Comparison of ENCODE assay signal across 17 mouse cellular contexts in genomic region chr10:116001838-116002237, GRCm38 (mm10). TPM values are rescaled to one million over a fixed set of nuclear protein-coding genes. Genes with fewer than 3 reads are reported as not detected.
A peak's percentile ranks its signal among the peaks of the same experiment; 100 is the strongest.
DNase-seq lines count a peak whose midpoint lies in the region; ATAC-seq and TF ChIP-seq lines count a peak whose summit lies in the region.
"Had no signal": no experiment of that assay in that cellular context is flagged by ENCODE, and none has a peak within 500 bp of the region (broad histone marks: within the 10 kb centered on the region; RNA-seq: fewer than 3 reads in every experiment).

No protein-coding gene starts in this region.

- H3K27me3 ChIP-seq in hindbrain, postnatal 0 days (ENCODE audit: insufficient read depth, low read length), result no peaks in the 10 kb centered on the region
- H3K27me3 ChIP-seq in hindbrain, embryonic 12.5 days, result no peaks in the 10 kb centered on the region
- H3K27me3 ChIP-seq in limb, embryonic 10.5 days (ENCODE audit: low read depth, poor library complexity, severe bottlenecking), result no peaks in the 10 kb centered on the region
- H3K27me3 ChIP-seq: heart, embryonic 15.5 days; intestine, embryonic 15.5 days; liver, embryonic 13.5 days had no signal

- no peak for TF ChIP-seq POLR2A in brain, embryonic 14.5 days (IDR thresholded peaks at IDR 0.05; ENCODE audit: borderline replicate concordance, extremely low read depth, insufficient read depth, insufficient read length, poor library complexity, severe bottlenecking)

- ATAC-seq in hindbrain, postnatal 0 days, result peak; percentile 70; the same call in 1 of the 2 replicates
- no peak for ATAC-seq in hindbrain, embryonic 12.5 days (ENCODE audit: low FRiP score)
- ATAC-seq: intestine, embryonic 15.5 days; midbrain, embryonic 16.5 days had no signal

- no peak overlapping the region for H3K4me2 ChIP-seq in hindbrain, postnatal 0 days (ENCODE audit: low read depth, low read length)
- no peak overlapping the region for H3K4me2 ChIP-seq in hindbrain, embryonic 12.5 days (replicated peaks)
- H3K4me2 ChIP-seq: heart, embryonic 15.5 days; intestine, embryonic 15.5 days; liver, embryonic 13.5 days had no signal

- no peaks in the 10 kb centered on the region for H3K4me1 ChIP-seq in hindbrain, postnatal 0 days (ENCODE audit: insufficient read depth, low read length)
- no peaks in the 10 kb centered on the region for H3K4me1 ChIP-seq in hindbrain, embryonic 12.5 days
- H3K4me1 ChIP-seq in limb, embryonic 10.5 days, result peaks cover 4% of the 10 kb centered on the region
- H3K4me1 ChIP-seq: heart, embryonic 15.5 days; intestine, embryonic 15.5 days; liver, embryonic 13.5 days had no signal

- DNase-seq in hindbrain, postnatal 0 days (ENCODE audit: low spot score), result peak; percentile 53
- peak; percentile 48 for DNase-seq in brain, embryonic 14.5 days (ENCODE audit: low read depth)
- DNase-seq in cerebellum, adult 9-11 months, result peak; percentile 92
- peak; percentile 14 to 22 for DNase-seq in layer of hippocampus, postnatal 10 days (ENCODE audit: low spot score in 2 of 2)
- DNase-seq in limb, embryonic 10.5 days (ENCODE audit: low spot score), result no peak
- no peak for DNase-seq in left cerebral cortex, adult 18-20 months (ENCODE audit: low spot score in 2 of 2)
- no peak for DNase-seq in spleen, postnatal 14 days (ENCODE audit: low spot score in 2 of 2)
- DNase-seq: adrenal gland, adult 2 months; heart, adult 18-20 months; liver, embryonic 13.5 days; right cerebral cortex, postnatal 25 days; thymus, postnatal 25 days had no signal

- no peak overlapping the region for H3K4me3 ChIP-seq in hindbrain, postnatal 0 days (ENCODE audit: low read length)
- no peak overlapping the region for H3K4me3 ChIP-seq in hindbrain, embryonic 12.5 days
- H3K4me3 ChIP-seq in limb, embryonic 10.5 days, result no peak overlapping the region
- H3K4me3 ChIP-seq: heart, embryonic 15.5 days; intestine, embryonic 15.5 days; liver, embryonic 13.5 days had no signal

- no peaks in the 10 kb centered on the region for H3K36me3 ChIP-seq in hindbrain, postnatal 0 days (ENCODE audit: insufficient read depth, low read length)
- H3K36me3 ChIP-seq in hindbrain, embryonic 12.5 days, result no peaks in the 10 kb centered on the region
- no peaks in the 10 kb centered on the region for H3K36me3 ChIP-seq in limb, embryonic 10.5 days
- H3K36me3 ChIP-seq: heart, embryonic 15.5 days; intestine, embryonic 15.5 days; liver, embryonic 13.5 days had no signal

- H3K9me3 ChIP-seq in hindbrain, postnatal 0 days (ENCODE audit: low read length), result no peaks in the 10 kb centered on the region
- no peaks in the 10 kb centered on the region for H3K9me3 ChIP-seq in hindbrain, embryonic 12.5 days (replicated peaks)
- H3K9me3 ChIP-seq in limb, embryonic 10.5 days (replicated peaks), result no peaks in the 10 kb centered on the region
- H3K9me3 ChIP-seq: heart, embryonic 15.5 days; intestine, embryonic 15.5 days; liver, embryonic 13.5 days had no signal

- no peak for TF ChIP-seq CTCF in hindbrain, postnatal 0 days (IDR thresholded peaks at IDR 0.05; ENCODE audit: low read depth)
- TF ChIP-seq CTCF in brain, embryonic 14.5 days (IDR thresholded peaks at IDR 0.05; ENCODE audit: borderline replicate concordance, extremely low read depth, insufficient read depth, insufficient read length), result no peak

- H3K9ac ChIP-seq in hindbrain, postnatal 0 days (replicated peaks; ENCODE audit: low read length), result no peak overlapping the region
- no peak overlapping the region for H3K9ac ChIP-seq in hindbrain, embryonic 12.5 days
- H3K9ac ChIP-seq: heart, embryonic 15.5 days; intestine, embryonic 15.5 days; liver, embryonic 13.5 days had no signal

- WGBS in hindbrain, postnatal 0 days, result 42% methylated on average over 8 of the region's 8 CpGs
- 58% methylated on average over 8 of the region's 8 CpGs for WGBS in hindbrain, embryonic 12.5 days
- 89% methylated on average over 8 of the region's 8 CpGs for WGBS in limb, embryonic 10.5 days

- no peak overlapping the region for H3K27ac ChIP-seq in hindbrain, postnatal 0 days
- no peak overlapping the region for H3K27ac ChIP-seq in hindbrain, embryonic 12.5 days
- H3K27ac ChIP-seq in limb, embryonic 10.5 days, result no peak overlapping the region
- H3K27ac ChIP-seq: heart, embryonic 15.5 days; intestine, embryonic 15.5 days; liver, embryonic 13.5 days had no signal

RNA-seq across cellular contexts. Expression of gene Ptprr, which starts 16.2 kb away (rescaled TPM):
- 20.8 and 22.0 TPM in 2 replicates for total RNA-seq in hindbrain, postnatal 0 days (2014; rRNA removed)
- 22.9 and 25.1 TPM in 2 replicates for polyA plus RNA-seq in hindbrain, postnatal 0 days (2015; fragmentation: Nextera tagmentation; extraction: Ambion mirVana)
- polyA plus RNA-seq in hindbrain, embryonic 12.5 days (2016; fragmentation: Nextera tagmentation; extraction: Ambion mirVana), result 4.6 and 6.6 TPM in 2 replicates
- polyA plus RNA-seq in brain, embryonic 14.5 days (2012; rRNA removed), result 5.5 and 9.2 TPM in 2 replicates
- 10 to 100 TPM; 26.1 to 29.0 TPM for total RNA-seq in layer of hippocampus, postnatal 10 days (2021)
- 0.08 and 0.20 TPM in 2 replicates for polyA plus RNA-seq in limb, embryonic 10.5 days (2016; fragmentation: Nextera tagmentation; extraction: Ambion mirVana)
- total RNA-seq in left cerebral cortex, adult 18-20 months (2021), result 10 to 100 TPM; 17.0 to 18.5 TPM
- total RNA-seq: MEL had no signal

Comparison
In these comparisons a context has a peak if more than half of its experiments do, and no peak if none do; other contexts are left out.
1. DNase-seq: peak in hindbrain, postnatal 0 days (single experiment), brain, embryonic 14.5 days (single experiment), cerebellum, adult 9-11 months (single experiment) and layer of hippocampus, postnatal 10 days (2 of 2); none in limb, embryonic 10.5 days (single experiment), left cerebral cortex, adult 18-20 months (0 of 2) and spleen, postnatal 14 days (0 of 2).